Mouse (Mus musculus): ENCODE results near the gene Zbtb34. TPM values are rescaled to one million over a fixed set of nuclear protein-coding genes. Genes with fewer than 3 reads are reported as not detected.
A peak's percentile ranks its signal among the peaks of the same experiment; 100 is the strongest.

Zbtb34 gene
- polyA plus RNA-seq, 1 experiment from 2014 or later: 1.5 TPM

GRCm38 (mm10) chr2:33430081-33430770 is 898 bp downstream of the Zbtb34 start:
- Histone ChIP-seq H3K27me3 (no peaks in the 10 kb centered on the region), H3K36me3 (replicated peaks) (peaks cover 11% of the 10 kb centered on the region; the same call in 1 of the 2 replicates), H3K4me2 (peak overlapping the region; percentile 87), H3K9ac (peak overlapping the region; percentile 78), H3K4me3 (replicated peaks) (peak overlapping the region; percentile 93), H3K27ac (replicated peaks) (peak overlapping the region; percentile 84), H3K4me1 (replicated peaks) (peaks cover 51% of the 10 kb centered on the region), H3K9me3 (replicated peaks) (no peaks in the 10 kb centered on the region)
- 3% methylated on average over 13 of the region's 13 CpGs for WGBS (ENCODE audit: insufficient replicate concordance)
- no peak for ATAC-seq (ENCODE audit: insufficient read depth)

- H3K4me1 ChIP-seq (replicated peaks): peaks cover 51% of the 10 kb centered on the region
- no peaks in the 10 kb centered on the region for H3K9me3 ChIP-seq (replicated peaks)
- H3K4me3 ChIP-seq (replicated peaks): peak overlapping the region; percentile 93
- peak overlapping the region; percentile 84 for H3K27ac ChIP-seq (replicated peaks)
- peak; percentile 26; the same call in 1 of the 2 replicates for ATAC-seq (ENCODE audit: insufficient read depth)
- no peaks in the 10 kb centered on the region for H3K27me3 ChIP-seq
- H3K4me2 ChIP-seq: peak overlapping the region; percentile 87
- H3K9ac ChIP-seq: peak overlapping the region; percentile 78; the same call in 1 of the 2 replicates
- H3K36me3 ChIP-seq (replicated peaks): peaks cover 11% of the 10 kb centered on the region; the same call in 1 of the 2 replicates
- WGBS (ENCODE audit: insufficient replicate concordance): 16% methylated on average over 6 of the region's 6 CpGs
These were observed 1.8 kb downstream of the Zbtb34 start for GRCm38 (mm10) chr2:33429339-33429738.

GRCm38 (mm10) chr2:33426640-33427398 is 4.3 kb downstream of the Zbtb34 start:
- Histone ChIP-seq H3K9ac (no peak overlapping the region), H3K4me3 (replicated peaks) (no peak overlapping the region), H3K9me3 (replicated peaks) (no peaks in the 10 kb centered on the region), H3K27ac (replicated peaks) (no peak overlapping the region), H3K4me2 (no peak overlapping the region), H3K4me1 (replicated peaks) (peaks cover 48% of the 10 kb centered on the region), H3K27me3 (no peaks in the 10 kb centered on the region), H3K36me3 (replicated peaks) (peaks cover 21% of the 10 kb centered on the region)
- ATAC-seq (ENCODE audit: insufficient read depth): no peak
- WGBS (ENCODE audit: insufficient replicate concordance): 80% methylated on average over 10 of the region's 10 CpGs

- H3K27me3 ChIP-seq: no peaks in the 10 kb centered on the region
- H3K27ac ChIP-seq (replicated peaks): no peak overlapping the region
- H3K36me3 ChIP-seq (replicated peaks): 0 out of 2 replicates have a peak, but pooled peaks cover 19% of the 10 kb centered on the region
- H3K9me3 ChIP-seq (replicated peaks): no peaks in the 10 kb centered on the region
- WGBS (ENCODE audit: insufficient replicate concordance): 47% methylated on average over 4 of the region's 4 CpGs
- H3K4me3 ChIP-seq (replicated peaks): no peak overlapping the region
- no peak for ATAC-seq (ENCODE audit: insufficient read depth)
- H3K4me1 ChIP-seq (replicated peaks): no peaks in the 10 kb centered on the region; the same call in 1 of the 2 replicates
- H3K9ac ChIP-seq: no peak overlapping the region
- H3K4me2 ChIP-seq: no peak overlapping the region
These were observed 13.7 kb downstream of the Zbtb34 start for GRCm38 (mm10) chr2:33417454-33417853.

GRCm38 (mm10) chr2:33414019-33414418 is 17.1 kb downstream of the Zbtb34 start:
- no peak for ATAC-seq (ENCODE audit: insufficient read depth)
- no peak overlapping the region for H3K27ac ChIP-seq (replicated peaks)
- WGBS (ENCODE audit: insufficient replicate concordance): 80% methylated on average over 13 of the region's 13 CpGs

DNA sequence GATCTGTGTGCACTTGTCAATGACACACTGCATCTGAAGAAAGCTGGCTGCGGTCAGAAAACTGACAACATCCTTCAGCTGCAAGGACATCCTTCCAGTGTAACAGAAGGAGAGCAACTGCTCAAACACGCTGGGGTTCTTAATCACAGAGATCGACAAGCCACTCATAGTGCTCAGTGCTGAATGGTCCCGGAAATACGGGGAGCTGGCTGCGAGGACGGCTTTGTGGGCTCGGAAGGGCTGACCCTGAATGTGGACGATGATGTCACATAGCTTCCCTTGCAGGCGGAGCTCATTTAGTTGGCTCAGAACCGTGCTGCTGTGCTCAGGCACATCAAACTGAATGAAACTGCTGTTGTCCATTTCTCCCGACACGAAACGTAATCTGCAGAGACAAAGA is 19.0 kb downstream of the Zbtb34 start:
- ATAC-seq (ENCODE audit: insufficient read depth): no peak
- Histone ChIP-seq H3K27me3 (no peaks in the 10 kb centered on the region), H3K4me3 (replicated peaks) (no peak overlapping the region), H3K9ac (no peak overlapping the region), H3K36me3 (replicated peaks) (peaks cover 42% of the 10 kb centered on the region), H3K4me2 (no peak overlapping the region), H3K4me1 (replicated peaks) (no peaks in the 10 kb centered on the region), H3K9me3 (replicated peaks) (no peaks in the 10 kb centered on the region), H3K27ac (replicated peaks) (no peak overlapping the region)
- WGBS (ENCODE audit: insufficient replicate concordance): 78% methylated on average over 14 of the region's 14 CpGs

More at GRCm38 (mm10) chr2:33414019-33414418, 17.1 kb downstream of the Zbtb34 start:
- peaks cover 36% of the 10 kb centered on the region for H3K36me3 ChIP-seq (replicated peaks)
- no peak overlapping the region for H3K9ac ChIP-seq
- no peaks in the 10 kb centered on the region; the same call in 1 of the 2 replicates for H3K4me1 ChIP-seq (replicated peaks)
- no peak overlapping the region for H3K4me2 ChIP-seq
- H3K27me3 ChIP-seq: no peaks in the 10 kb centered on the region
- no peak overlapping the region for H3K4me3 ChIP-seq (replicated peaks)
- H3K9me3 ChIP-seq (replicated peaks): no peaks in the 10 kb centered on the region

- H3K36me3 ChIP-seq (replicated peaks): peaks cover 5% of the 10 kb centered on the region; the same call in 1 of the 2 replicates
- H3K27ac ChIP-seq (replicated peaks): peak overlapping the region; percentile 31
- ATAC-seq (ENCODE audit: insufficient read depth): peak; percentile 43
- H3K4me3 ChIP-seq (replicated peaks): no peak overlapping the region
- H3K4me2 ChIP-seq: peak overlapping the region; percentile 33
- peaks cover 45% of the 10 kb centered on the region for H3K4me1 ChIP-seq (replicated peaks)
- H3K9ac ChIP-seq: no peak overlapping the region
- 15% methylated on average over 4 of the region's 4 CpGs for WGBS (ENCODE audit: insufficient replicate concordance)
- no peaks in the 10 kb centered on the region for H3K9me3 ChIP-seq (replicated peaks)
- H3K27me3 ChIP-seq: no peaks in the 10 kb centered on the region
These were observed 27.6 kb downstream of the Zbtb34 start for GRCm38 (mm10) chr2:33403511-33404003.

GRCm38 (mm10) chr2:33402638-33403037 is 28.5 kb downstream of the Zbtb34 start:
- H3K4me1 ChIP-seq (replicated peaks): peaks cover 45% of the 10 kb centered on the region
- no peaks in the 10 kb centered on the region for H3K9me3 ChIP-seq (replicated peaks)
- 53% methylated on average over 5 of the region's 5 CpGs for WGBS (ENCODE audit: insufficient replicate concordance)
- H3K27me3 ChIP-seq: no peaks in the 10 kb centered on the region
- H3K36me3 ChIP-seq (replicated peaks): peaks cover under 1% of the 10 kb centered on the region; the same call in 1 of the 2 replicates
- H3K4me3 ChIP-seq (replicated peaks): no peak overlapping the region
- no peak overlapping the region for H3K4me2 ChIP-seq
- peak overlapping the region; percentile 31; the same call in 1 of the 2 replicates for H3K27ac ChIP-seq (replicated peaks)
- ATAC-seq (ENCODE audit: insufficient read depth): no peak
- no peak overlapping the region for H3K9ac ChIP-seq

GRCm38 (mm10) chr2:33402236-33402635 is 28.9 kb downstream of the Zbtb34 start:
- Histone ChIP-seq H3K4me2 (no peak overlapping the region), H3K27me3 (no peaks in the 10 kb centered on the region), H3K9me3 (replicated peaks) (no peaks in the 10 kb centered on the region), H3K27ac (replicated peaks) (no peak overlapping the region), H3K4me3 (replicated peaks) (no peak overlapping the region), H3K9ac (no peak overlapping the region), H3K36me3 (replicated peaks) (no peaks in the 10 kb centered on the region), H3K4me1 (replicated peaks) (peaks cover 45% of the 10 kb centered on the region)
- ATAC-seq (ENCODE audit: insufficient read depth): no peak
- WGBS (ENCODE audit: insufficient replicate concordance): 28% methylated on average over 7 of the region's 7 CpGs

GRCm38 (mm10) chr2:33401217-33401616 is 29.9 kb downstream of the Zbtb34 start:
- Histone ChIP-seq H3K4me2 (no peak overlapping the region), H3K9ac (no peak overlapping the region), H3K9me3 (replicated peaks) (no peaks in the 10 kb centered on the region), H3K36me3 (replicated peaks) (no peaks in the 10 kb centered on the region), H3K4me1 (replicated peaks) (peaks cover 40% of the 10 kb centered on the region), H3K4me3 (replicated peaks) (no peak overlapping the region), H3K27me3 (no peaks in the 10 kb centered on the region), H3K27ac (replicated peaks) (no peak overlapping the region)
- no peak for ATAC-seq (ENCODE audit: insufficient read depth)
- 21% methylated on average over 3 of the region's 3 CpGs for WGBS (ENCODE audit: insufficient replicate concordance)

DNA sequence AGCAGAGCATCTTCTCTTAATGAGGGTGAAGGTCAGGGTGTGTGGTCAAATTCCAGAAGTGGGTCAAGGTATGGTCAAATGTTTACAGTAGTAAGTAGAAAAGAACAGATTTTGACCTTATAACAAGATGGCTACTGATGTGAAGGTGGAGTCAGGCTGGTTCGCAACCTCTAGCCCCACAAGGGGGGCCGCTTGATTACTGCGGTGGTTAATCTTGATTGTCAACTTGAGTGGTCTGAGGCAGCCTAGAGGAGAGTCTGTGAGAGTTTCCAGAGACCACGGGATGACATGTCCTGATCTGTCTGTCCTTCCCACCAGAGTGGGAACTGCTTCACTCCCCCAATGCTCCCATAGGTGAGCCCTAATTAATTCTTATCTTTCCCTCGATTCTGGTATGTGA is 30.6 kb downstream of the Zbtb34 start:
- no peak overlapping the region for H3K4me2 ChIP-seq
- WGBS (ENCODE audit: insufficient replicate concordance): 55% methylated on average over 5 of the region's 5 CpGs
- ATAC-seq (ENCODE audit: insufficient read depth): no peak

More for the DNA sequence above, 30.6 kb downstream of the Zbtb34 start:
- H3K27ac ChIP-seq (replicated peaks): no peak overlapping the region
- H3K36me3 ChIP-seq (replicated peaks): no peaks in the 10 kb centered on the region
- H3K9ac ChIP-seq: no peak overlapping the region
- peaks cover 37% of the 10 kb centered on the region for H3K4me1 ChIP-seq (replicated peaks)
- H3K4me3 ChIP-seq (replicated peaks): no peak overlapping the region
- H3K9me3 ChIP-seq (replicated peaks): no peaks in the 10 kb centered on the region
- H3K27me3 ChIP-seq: no peaks in the 10 kb centered on the region
